Mouse (Mus musculus) embryo, embryonic 10 days (tissue): ENCODE measurements around the gene Lrrc4.
A peak's percentile ranks its signal among the peaks of the same experiment; 100 is the strongest.

Source experiments
- DNase-seq: peaks from one replicate; pipeline ENCODE4 v3.0.0-alpha.2; 2015; ENCODE audit warnings: low spot score

The Lrrc4 gene

DNA sequence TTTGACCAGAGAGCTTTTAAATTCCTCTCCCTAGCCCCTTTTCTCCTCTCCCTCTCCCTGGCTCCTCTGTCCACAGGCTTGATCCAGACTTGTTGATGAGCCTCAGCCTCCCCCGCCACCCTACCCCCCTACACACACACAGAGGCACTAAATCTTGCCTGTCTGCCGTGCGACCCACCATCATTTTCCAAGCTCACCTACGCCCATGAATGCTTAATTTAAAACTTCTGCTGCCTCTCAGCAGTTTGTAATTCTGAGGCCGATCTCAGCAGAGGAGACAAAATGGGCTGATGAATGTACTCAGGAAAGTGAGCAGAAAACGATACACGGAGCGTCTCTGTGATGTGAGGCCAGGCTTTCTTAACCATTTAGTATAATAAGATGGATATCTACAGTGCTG lies 23.1 kb upstream of the Lrrc4 start:
- peak; percentile 43 for DNase-seq

DNA sequence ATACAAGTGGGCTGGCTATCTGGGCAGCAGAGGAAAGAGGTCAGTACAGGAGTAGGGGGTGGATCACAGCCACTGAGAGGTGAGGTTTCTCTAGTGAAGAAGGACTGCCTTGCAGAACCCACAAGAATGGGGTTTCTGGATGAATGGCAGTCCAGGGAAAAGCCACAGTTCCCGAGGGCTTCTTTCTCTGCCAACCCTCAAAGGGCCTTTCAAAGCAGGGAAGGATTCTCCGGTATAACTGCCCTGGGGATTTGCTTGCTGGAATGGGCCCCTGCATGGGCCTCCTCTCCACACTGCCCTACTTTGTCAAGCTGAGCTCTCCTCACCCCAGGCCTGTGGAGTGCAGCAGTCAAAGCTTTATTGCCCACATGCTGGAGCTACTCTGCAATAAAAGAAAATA lies 22.1 kb upstream of the Lrrc4 start:
- DNase-seq: no peak

DNA sequence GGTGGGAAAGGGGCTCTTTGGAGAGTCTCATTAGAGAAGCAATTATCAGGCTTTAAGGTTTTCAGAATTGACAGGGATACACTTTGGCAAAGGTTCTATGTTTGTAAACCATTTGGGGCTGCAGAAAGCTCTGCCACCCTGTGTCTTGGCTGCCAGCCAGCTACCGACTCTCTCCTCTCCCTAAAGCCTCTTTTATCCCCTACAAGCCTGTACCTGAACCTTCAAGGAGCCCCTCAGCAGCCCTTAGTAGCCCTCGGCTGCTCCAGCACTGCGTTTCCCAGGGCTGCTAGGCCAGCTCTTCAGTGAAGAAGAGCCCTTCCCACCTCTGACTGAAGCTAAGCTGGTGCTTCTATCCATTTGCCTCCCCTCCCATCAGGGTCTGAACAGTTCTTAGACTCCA lies 21.6 kb upstream of the Lrrc4 start:
- no peak for DNase-seq

DNA sequence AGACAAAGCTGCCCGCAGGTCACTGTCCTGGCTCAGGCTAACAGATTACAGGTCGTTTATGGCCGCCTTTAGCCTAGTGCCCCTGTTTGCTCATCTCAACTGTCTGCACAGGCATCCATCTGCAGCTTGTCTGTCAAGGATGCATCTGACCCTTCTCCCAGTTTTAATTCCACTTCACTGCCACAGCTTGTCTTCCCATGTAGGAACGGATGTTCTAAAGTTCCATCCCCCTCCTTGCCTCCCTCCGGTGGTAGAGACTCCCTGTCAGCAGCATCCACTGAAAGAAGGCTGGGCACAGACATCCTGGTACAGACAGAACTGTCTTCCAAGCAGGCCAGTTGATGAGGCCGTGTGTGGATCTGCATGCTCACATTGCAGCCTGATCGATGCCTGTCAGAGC lies 20.8 kb upstream of the Lrrc4 start:
- DNase-seq: no peak

DNA sequence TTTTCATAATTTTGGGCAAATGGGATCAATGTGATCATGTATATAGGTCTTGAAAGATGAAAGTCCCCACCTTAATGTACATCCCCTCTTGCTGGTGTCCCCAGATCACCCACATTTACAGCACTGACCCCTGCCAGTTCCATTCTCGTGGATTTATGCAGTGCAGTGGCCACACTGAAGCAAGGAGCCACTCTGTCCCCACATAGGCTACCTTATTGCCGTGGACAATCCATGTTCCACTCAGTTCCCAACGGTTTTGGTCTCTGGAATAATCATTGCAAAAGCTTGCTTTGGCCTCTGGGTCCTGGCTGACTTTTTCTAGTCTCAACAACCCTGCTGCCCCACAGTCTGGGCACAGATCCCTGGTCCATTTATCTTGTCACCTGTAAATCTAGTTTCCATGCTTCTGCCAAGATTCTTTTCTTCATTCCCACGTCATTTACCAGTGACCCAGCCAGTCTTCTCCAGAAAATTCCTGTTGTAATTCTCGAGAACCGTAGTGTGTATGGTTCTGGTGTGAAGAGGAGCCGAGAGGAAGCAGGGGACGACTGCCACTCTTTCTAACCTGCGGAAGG lies 18.9 kb upstream of the Lrrc4 start:
- DNase-seq: no peak

DNA sequence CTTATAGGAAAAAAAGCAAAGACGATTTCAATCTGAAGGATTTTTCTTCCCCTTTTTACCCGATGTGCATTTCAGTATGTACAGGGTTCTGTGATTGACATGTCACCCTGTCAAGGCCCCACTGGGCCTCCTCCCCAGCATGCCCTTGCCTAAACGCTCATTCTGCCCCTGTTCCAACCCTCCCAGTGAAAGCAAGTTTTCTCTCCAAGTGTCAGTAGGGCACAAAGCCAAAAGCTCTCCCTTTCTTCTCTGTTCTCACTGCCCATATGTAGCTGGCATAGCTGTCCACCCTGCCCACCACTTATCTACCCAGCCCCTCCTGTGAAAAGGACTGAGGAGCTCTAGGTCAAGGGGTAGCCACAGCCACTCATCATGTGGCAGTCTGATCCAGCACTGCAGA lies 17.8 kb upstream of the Lrrc4 start:
- no peak for DNase-seq

DNA sequence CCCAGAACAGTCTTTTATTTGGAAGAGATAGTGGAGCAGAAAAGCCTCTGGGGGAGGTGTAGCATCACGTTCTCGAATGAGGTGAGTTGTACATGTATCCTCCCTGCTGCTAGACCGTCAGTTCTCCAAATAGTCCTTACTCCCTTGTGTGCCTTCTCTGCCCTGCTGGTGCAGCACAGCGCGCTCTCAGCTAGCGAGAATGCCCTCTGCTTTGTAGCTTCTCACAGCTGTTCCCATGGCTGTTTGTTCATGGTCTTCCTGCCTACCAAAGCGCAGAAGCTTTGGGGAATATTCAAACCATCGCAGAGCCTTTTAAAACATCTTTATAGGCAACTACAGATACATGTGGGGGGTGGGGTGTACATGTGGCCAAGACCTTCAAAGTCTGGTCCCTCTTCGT lies 17.3 kb upstream of the Lrrc4 start:
- DNase-seq: no peak

DNA sequence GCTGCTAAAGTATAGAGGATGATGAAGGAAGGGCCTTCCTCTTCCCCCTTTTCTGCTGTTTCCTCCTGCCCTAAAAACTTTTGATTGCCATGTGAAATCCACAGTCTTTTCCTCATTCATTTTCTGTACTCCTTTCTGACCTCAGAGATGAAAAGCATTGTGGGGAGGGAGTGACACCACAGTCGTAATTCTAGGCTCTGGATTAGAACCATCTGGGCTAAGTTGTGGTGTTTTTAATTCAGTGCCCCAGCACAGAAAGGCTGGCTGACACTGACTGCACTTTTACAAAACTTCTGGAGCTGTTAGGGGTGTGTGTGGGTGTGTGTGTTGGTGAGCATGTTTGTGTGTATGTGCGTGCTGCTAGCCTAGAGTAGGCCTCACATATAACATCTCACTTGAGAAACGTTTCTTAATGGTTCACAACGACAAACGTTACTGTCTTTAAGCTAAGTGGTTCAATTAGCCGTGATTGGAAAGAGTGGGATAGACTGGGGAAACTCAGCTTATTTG lies 16.8 kb upstream of the Lrrc4 start:
- no peak for DNase-seq

DNA sequence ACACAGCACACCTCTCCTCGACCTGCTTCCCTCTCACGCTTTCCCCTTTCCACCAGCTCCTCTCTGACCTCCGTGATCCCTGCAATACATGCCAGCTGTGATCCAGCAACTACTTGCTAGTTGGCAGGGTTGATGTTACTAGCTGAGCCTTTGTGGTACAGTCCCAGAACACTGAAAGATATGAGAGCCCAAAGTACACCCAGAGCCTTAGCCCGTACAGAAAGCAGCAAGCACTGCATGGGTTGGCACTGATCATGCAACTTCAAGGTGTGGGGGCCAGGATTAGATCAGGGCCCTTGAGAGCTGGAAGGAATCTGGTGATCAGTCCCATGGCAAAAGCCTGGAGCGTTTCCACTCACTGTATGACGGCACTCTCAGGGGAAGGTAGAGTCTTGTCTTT lies 16.1 kb upstream of the Lrrc4 start:
- DNase-seq: no peak

DNA sequence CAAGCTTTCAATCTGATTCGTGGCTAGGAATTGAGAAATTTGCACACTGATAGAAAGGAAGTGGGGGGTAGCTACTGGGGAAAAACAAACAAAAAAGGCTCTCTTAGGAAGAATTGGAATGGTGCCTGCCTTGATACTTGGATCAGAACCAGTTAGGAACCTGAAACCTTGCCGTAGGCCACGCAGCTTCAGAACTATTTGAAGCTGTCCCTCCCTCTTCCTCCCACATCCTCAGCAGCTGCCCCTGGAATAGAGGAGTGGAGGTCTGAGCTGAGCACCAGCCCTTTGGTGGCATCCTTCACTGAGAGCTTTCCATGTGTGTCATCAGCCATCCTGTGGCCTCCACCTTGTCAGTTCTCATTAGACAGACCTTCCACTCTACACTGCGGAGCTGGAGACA lies 14.1 kb upstream of the Lrrc4 start:
- no peak for DNase-seq

DNA sequence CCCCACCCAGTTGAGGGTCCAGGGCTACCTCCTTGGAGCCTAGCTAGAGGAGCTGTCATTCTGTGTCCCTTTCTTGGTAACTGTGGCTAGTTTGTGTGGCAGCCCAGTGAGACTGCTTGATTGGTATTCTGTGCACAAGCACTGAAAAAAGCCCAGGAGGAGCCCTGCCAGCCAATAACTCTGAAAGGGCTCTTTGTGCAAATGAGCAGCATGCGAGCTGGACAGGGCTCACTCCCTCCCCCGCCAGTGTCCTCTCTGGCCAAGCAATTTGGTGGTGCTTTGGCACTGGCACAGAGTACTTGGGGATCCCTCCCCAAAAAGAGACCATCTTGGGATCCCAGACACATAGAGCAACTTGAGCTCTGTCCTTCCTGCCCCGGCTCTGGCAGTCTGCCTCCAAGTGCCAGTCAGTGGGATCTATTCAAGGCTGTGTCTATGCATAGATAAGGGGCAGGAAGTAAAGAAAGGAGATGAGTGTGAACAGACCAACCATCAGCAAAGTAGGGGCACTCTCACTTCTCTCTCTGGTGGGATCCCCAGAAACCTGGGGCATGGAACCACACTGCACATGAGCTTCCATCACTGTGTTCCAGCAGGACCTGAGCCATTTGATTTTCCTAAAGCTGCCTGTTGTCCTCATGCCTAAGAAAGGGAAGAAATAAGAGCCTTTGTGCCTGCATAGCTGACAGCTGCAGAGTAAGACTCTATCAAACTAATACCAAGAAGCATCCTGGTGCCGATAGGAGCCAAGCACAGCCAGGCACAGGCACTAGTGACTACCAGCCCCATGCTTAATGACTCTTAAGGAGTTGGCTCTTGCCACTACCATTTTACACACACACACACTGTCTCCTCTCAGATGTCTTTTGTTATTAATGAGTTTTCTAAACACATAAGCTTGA lies 11.1 kb upstream of the Lrrc4 start:
- DNase-seq: no peak

DNA sequence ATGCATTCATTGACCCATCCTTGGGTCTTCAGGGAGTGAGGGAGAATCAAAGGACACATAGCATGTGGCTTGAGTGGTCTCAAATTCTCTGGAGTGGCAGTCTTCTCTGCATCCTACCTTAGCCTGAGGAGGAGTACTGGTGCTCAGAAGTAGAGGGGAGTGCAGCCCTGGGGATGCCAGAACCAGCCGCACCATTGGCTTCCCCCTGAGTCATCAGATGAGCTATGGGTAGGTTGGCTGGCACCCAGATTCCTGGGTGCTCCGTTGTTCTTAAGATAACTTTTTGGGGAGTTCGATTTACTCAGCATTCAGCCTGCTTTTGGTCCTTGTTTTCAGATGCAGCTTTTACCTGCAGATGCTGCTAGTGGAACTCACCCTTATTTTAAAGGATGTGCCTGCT lies 10.0 kb upstream of the Lrrc4 start:
- no peak for DNase-seq

DNA sequence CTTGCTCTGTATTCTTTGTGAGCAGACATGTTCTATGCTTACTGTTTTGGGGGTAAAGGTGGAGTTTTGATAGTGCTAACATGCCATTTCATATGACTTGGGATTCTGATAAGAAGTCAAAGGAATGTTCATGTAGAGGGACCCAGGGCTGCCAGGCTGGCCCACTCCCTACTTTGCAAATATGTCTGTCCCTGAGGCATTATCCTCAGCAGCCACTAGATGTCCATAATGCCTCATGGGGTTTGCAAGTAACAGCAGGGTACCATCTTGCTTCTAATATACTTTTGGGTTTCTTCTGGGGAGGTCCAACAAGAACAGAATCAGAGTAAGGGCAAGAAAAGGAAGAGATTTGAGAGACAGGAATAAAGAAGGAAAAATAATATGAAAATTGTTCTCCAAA lies 5.1 kb upstream of the Lrrc4 start:
- DNase-seq: no peak

DNA sequence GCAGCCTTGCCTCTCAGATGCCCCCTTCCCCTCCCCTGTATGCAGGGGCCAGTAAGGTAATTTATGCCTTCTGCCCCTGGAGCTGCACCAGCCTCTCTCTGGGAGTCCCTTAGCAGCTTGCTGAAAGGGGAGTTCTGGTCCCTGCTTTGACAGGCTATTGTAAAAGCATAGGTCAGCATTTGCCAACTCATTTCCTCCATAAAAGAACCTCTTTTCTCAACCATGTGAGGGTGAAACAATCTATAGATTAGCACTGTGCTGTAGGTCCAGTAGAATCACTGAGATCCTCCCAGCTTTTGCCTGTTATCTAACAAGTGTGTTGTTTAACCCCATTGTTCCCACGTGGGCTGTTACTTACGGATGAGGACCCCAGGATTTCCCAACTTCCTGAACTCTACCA lies 2.5 kb upstream of the Lrrc4 start:
- DNase-seq: no peak

DNA sequence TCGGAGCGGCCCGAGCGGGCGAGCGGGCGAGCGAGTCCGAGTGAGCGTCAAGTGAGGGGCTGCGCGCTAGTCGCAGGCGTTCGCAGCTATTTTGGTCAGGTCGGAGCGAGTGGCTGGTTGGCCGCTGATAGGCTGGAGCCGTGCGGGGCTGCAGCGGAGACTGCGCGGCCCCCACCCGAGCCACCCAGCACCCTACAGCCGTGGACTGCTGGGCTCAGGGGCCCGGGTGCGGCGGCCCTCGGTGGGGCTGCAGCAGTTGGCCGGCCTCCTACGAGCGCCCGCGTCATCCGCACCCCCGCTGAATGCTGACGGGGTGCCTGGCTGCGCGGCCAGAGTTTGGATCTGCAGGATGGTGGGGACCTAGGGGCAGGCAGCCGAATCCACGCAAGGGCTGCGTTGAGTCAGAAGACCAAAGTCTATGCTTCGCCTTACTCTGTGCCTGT lies 1.9 kb upstream of the Lrrc4 start:
- DNase-seq: peak; percentile 72

DNA sequence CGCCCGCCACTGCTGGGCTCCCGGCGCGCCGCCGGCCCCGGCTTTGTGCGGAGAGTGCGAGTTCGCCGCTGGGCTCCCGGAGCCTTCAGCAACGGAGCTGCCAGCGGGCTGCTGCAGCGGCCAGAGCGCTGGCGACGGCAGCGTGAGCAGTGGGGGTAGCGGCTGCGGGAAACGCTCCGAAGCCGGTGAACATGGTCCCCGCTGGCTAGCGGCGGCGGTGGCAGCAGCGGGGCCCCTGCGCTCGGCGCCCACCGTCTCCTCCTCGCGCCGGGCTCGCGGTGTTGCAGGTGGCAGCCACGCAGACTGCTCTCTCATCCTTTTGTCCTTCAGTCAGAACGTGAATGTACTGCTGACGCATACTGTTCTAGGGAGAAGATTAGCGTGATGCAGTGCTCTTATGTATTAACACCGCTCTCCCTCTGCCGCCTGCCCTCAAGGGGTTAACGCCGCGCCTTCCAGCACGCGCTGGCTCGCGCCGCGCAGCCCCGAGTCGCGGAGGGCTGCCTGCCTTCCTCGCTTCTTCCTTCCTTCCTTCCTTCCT lies 1.3 kb upstream of the Lrrc4 start:
- peak; percentile 70 for DNase-seq

DNA sequence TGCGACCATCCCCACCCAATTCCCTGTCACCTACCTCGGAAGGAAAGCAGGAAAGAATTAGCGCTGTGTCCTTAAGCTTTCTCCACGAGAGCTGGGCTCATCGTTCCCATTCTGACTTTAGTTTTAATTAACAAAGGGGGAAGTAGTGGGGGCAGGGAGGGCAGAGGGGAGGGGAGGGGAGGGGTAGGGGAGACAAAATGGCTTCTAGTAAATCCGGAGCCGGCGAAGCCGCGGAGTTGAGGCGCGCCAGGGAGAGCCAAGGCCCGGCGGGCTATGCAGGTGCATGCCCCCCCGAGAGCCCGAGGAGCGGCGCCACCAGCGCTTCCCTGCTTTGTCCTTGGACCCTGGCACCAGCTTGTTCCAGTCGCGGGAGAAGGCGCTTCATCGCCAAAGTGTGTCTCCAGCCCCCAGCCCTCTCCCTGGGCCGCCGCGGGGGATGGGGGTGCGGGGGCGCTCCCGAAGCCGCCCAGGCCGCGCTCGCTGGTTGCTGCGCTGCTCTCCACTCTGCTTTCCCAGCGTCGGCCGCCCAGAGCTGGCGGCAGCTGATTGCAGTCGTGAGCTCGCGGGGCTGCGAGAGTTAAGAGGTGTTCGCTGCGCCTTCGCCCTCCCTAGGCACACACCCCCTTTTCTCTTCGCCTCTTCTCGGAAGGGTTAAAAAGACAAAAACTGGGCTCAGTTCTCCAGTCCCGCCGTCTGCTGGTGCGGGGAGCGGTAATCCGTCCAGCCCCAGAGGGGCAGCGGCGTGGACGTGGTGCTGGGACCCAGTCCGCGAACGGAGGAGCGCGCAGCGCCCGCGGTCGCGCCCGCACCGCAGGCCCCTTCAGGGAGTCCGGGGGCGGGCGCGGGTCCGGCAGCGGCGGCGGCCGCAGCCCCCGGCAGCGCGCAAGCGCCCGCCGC lies 555 bp upstream of the Lrrc4 start:
- peak; percentile 70 for DNase-seq

DNA sequence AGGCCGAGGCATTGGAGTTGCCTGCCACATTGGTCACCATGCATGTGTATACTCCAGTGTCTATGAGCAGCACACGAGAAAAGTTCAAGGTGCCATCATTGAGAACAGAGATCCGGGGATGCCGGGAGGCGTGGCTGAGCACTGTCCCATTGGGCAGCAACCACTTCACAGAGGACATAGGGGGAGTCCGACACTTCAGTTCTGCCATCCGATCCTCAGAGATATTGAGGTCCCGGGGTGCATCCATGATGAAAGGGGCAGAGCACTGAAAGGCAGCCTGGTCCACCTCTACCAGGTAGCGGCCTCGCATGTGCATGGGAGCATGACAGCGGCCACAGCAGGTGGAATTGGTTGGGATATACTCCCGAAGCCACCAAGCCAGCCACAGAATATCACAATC lies 1.2 kb downstream of the Lrrc4 start:
- no peak for DNase-seq

DNA sequence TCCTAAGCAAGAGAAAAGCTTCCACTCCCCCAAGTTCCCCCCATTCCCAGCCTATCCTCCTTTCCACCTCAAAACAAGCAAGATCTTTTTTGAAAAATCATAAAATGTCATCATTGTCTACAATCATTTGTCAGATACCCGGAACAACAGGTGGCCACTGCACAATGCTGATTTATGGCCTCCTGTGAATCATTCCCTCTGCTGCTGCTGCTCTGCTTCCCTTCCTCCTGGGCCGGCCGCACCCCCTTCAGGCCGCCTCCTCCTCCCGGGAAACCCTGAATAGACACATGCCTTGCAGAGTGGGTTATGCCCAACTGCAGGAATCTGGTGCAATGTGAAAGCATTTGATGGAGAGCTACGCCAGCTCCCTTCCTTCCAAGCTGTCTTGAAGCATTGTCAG lies 3.0 kb downstream of the Lrrc4 start:
- peak; percentile 49 for DNase-seq

DNA sequence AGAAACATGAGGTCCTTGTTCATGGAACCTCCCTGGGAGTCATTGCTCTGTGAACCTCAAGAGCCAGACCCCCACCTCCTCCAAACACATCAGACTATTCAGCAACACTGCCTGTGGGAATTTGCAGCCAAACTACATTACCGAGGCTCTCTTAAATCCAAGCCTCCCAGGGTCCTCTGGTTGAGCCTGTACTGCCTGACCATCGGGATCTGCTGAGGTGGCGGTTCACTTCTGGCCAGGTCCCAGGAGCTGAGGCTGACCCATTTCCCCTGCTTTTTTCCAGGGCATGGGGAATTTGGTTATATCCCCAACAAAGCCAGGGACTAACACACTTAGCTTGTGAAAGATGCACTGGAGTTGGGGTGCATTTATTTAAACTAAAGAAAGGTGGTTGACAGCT lies 4.0 kb downstream of the Lrrc4 start:
- no peak for DNase-seq

DNA sequence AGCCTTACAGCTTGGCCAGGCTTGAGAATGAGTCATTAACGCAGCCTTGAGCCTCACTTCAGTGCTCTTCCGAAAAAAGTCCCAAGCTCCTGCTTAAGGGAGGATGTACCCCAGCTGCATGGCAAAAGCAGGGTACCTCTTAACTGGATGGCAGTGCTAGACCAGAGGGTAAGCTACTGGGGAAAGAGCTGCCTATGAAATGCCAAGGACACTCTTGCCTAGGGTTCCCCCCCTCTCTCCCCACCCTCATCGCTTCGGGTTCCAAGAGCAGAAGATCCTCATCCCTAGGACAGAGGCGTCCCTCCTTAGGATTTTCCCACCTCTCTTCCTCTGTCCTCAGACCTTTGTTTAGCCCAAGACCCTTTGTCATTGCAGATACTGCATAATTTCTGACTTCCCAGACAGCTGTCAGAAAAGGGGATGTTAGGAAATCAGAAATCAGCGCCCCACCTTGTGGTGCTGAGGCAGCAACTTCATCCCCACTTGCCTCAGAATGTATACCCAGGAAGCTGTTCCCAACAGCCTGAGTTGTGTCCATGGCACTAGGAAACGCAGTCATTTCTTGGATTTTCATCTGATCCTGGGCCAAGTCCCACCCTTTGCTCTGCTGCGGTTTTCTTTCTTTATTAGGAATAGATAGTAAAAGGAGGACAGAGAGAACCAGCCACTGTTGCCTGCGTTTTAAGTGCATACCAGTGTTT lies 4.7 kb downstream of the Lrrc4 start:
- no peak for DNase-seq

DNA sequence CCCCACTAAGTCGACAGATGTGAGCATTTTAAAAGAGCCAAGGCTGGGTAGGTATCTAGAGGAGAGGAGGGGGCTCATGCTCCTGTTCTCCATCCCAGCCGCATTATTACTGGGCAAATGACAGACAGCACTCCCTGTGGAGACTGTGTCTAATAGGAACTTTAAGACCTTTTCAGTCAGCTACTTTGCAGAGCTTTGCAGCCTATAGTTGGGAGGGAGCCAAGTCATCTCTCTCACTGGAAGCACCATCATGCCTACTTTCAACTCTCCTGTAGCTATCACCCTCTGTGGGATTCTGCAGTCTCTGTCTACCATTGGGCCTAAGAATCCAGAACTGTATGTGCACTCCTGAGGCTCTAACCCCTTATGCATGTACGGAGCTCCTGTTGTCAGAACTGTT lies 5.7 kb downstream of the Lrrc4 start:
- no peak for DNase-seq
